Mouse (Mus musculus): Measurements from ENCODE around the gene Cspg4.

- TF ChIP-seq CTCF (IDR thresholded peaks at IDR 0.05) (peak; percentile 94), EP300 (IDR thresholded peaks at IDR 0.05) (no peak)
Measured at GRCm38 (mm10) chr9:56843679-56844188, 21.1 kb upstream of the Cspg4 start.

Data from lung, postnatal 0 days (tissue).